Mouse (Mus musculus): ENCODE measurements around the gene Tpi1. TPM values are rescaled to one million over a fixed set of nuclear protein-coding genes. Genes with fewer than 3 reads are reported as not detected.

Gene Tpi1
- polyA plus RNA-seq, 1 experiment = 74.7 TPM

DNA sequence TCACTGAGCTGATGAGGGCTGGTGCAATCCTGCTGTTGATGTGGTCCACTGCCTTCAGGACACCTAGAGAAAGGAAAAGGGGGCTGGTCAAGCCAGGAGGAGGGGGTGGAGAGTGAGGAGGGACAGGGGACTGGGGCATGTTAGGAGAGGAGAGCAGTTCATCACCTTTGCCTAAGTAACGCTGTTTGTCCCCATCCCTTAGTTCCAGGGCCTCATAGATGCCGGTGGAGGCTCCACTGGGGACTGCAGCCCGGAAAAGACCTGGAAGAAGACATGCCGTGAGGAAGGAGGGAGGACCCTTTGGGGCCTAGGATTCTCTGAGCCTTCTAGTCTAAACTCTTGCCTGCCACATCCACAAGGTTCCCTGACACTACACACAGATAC, 46.6 kb downstream of the Tpi1 start:
- Histone ChIP-seq H3K27ac (ENCODE audit: insufficient read depth, low read length) (no peak overlapping the region), H3K27me3 (ENCODE audit: control insufficient read depth, insufficient read depth, low read length) (peaks cover 7% of the 10 kb centered on the region), H3K36me3 (ENCODE audit: control insufficient read depth, insufficient read depth, low read length) (no peaks in the 10 kb centered on the region), H3K4me1 (ENCODE audit: control insufficient read depth, insufficient read depth, insufficient read length) (peaks cover 9% of the 10 kb centered on the region; the same call in 1 of the 2 replicates), H3K4me3 (ENCODE audit: extremely low read depth, insufficient read depth, insufficient read length) (no peak overlapping the region)
- WGBS = 94% methylated on average over 4 of the region's 4 CpGs
- no peak for DNase-seq (ENCODE audit: low read depth in 1 of 2, low spot score in 2 of 2)
- no peak for TF ChIP-seq CTCF (IDR thresholded peaks at IDR 0.05; ENCODE audit: extremely low read depth, insufficient read depth, insufficient read length, insufficient replicate concordance)
- no peak for TF ChIP-seq POLR2A (IDR thresholded peaks at IDR 0.05; ENCODE audit: low read depth, low read length)

DNA sequence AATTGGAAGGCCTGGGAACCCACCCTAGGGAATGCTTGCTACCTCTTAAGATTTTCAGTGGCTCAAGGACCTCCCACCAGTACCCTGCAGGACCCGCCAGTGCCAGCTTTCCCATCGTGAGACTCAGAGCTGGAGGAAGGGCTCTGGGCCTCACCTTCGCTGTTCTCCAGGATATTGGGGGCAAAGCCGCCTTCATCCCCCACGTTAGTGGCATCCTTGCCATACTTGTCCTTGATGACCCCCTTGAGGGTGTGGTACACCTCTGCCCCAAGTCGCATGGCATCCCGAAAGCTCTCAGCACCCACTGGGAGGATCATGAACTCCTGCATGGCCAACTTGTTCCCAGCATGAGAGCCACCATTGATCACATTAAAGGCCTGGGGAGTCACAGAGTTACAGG, 48.1 kb downstream of the Tpi1 start:
- 87% methylated on average over 7 of the region's 7 CpGs for WGBS
- Histone ChIP-seq H3K27me3 (ENCODE audit: control insufficient read depth, insufficient read depth, low read length) (peaks cover 7% of the 10 kb centered on the region), H3K4me3 (ENCODE audit: extremely low read depth, insufficient read depth, insufficient read length) (no peak overlapping the region), H3K36me3 (ENCODE audit: control insufficient read depth, insufficient read depth, low read length) (no peaks in the 10 kb centered on the region), H3K27ac (ENCODE audit: insufficient read depth, low read length) (no peak overlapping the region), H3K4me1 (ENCODE audit: control insufficient read depth, insufficient read depth, insufficient read length) (peaks cover 9% of the 10 kb centered on the region; the same call in 1 of the 2 replicates)
- no peak for DNase-seq (ENCODE audit: low read depth in 1 of 2, low spot score in 2 of 2)
- no peak for TF ChIP-seq CTCF (IDR thresholded peaks at IDR 0.05; ENCODE audit: extremely low read depth, insufficient read depth, insufficient read length, insufficient replicate concordance)
- TF ChIP-seq POLR2A (IDR thresholded peaks at IDR 0.05; ENCODE audit: low read depth, low read length) = no peak

Other genes with a start within 250 kb of the Tpi1 start
- gene C1rb, start 244.0 kb downstream of the Tpi1 start, polyA plus RNA-seq (2012; rRNA removed) = 0.05 TPM in 1 of 2 replicates, not detected in the other
- gene C1s2, start 178.2 kb downstream of the Tpi1 start, polyA plus RNA-seq (2012; rRNA removed) = 0.04 and 0.07 TPM in 2 replicates
- 65.1 and 70.0 TPM in 2 replicates for gene Lpcat3, start 151.3 kb downstream of the Tpi1 start, polyA plus RNA-seq (2012; rRNA removed)
- gene Emg1, start 102.1 kb downstream of the Tpi1 start, polyA plus RNA-seq (2012; rRNA removed) = 46.2 and 47.9 TPM in 2 replicates
- 96.5 and 103 TPM in 2 replicates for gene Phb2, start 102.0 kb downstream of the Tpi1 start, polyA plus RNA-seq (2012; rRNA removed)
- gene Ptpn6, start 75.6 kb downstream of the Tpi1 start, polyA plus RNA-seq (2012; rRNA removed) = 281 and 332 TPM in 2 replicates
- 209 and 225 TPM in 2 replicates for gene Grcc10, start 72.9 kb downstream of the Tpi1 start, polyA plus RNA-seq (2012; rRNA removed)
- not detected in 2 replicates for gene Gm45234, start 58.3 kb downstream of the Tpi1 start, polyA plus RNA-seq (2012; rRNA removed)
- gene Atn1, start 57.8 kb downstream of the Tpi1 start, polyA plus RNA-seq (2012; rRNA removed) = 37.4 and 41.3 TPM in 2 replicates
- 2.9 and 3.2 TPM in 2 replicates for gene Eno2, start 44.6 kb downstream of the Tpi1 start, polyA plus RNA-seq (2012; rRNA removed)
- gene Lrrc23, start 34.6 kb downstream of the Tpi1 start, polyA plus RNA-seq (2012; rRNA removed) = 1.2 and 1.8 TPM in 2 replicates
- 10.3 and 13.5 TPM in 2 replicates for gene Spsb2, start 5.6 kb downstream of the Tpi1 start, polyA plus RNA-seq (2012; rRNA removed)
- gene Usp5, start 15.2 kb upstream of the Tpi1 start, polyA plus RNA-seq (2012; rRNA removed) = 53.8 and 65.3 TPM in 2 replicates
- gene Cdca3, start 15.3 kb upstream of the Tpi1 start, polyA plus RNA-seq (2012; rRNA removed) = 30.4 and 39.0 TPM in 2 replicates
- gene Gnb3, start 26.0 kb upstream of the Tpi1 start, polyA plus RNA-seq (2012; rRNA removed) = 0.13 and 0.37 TPM in 2 replicates
- 9.3 and 10.8 TPM in 2 replicates for gene P3h3, start 43.5 kb upstream of the Tpi1 start, polyA plus RNA-seq (2012; rRNA removed)
- 2.7 and 3.0 TPM in 2 replicates for gene Gpr162, start 49.7 kb upstream of the Tpi1 start, polyA plus RNA-seq (2012; rRNA removed)
- 34.2 and 35.9 TPM in 2 replicates for gene Cd4, start 73.9 kb upstream of the Tpi1 start, polyA plus RNA-seq (2012; rRNA removed)
- gene Lag3, start 97.4 kb upstream of the Tpi1 start, polyA plus RNA-seq (2012; rRNA removed) = 10.9 and 18.2 TPM in 2 replicates
- 450 and 549 TPM in 2 replicates for gene Ptms, start 105.8 kb upstream of the Tpi1 start, polyA plus RNA-seq (2012; rRNA removed)
- gene Mlf2, start 117.1 kb upstream of the Tpi1 start, polyA plus RNA-seq (2012; rRNA removed) = 125 and 140 TPM in 2 replicates
- 106 and 116 TPM in 2 replicates for gene Cops7a, start 151.2 kb upstream of the Tpi1 start, polyA plus RNA-seq (2012; rRNA removed)
- gene Pianp, start 182.4 kb upstream of the Tpi1 start, polyA plus RNA-seq (2012; rRNA removed) = 3.4 and 5.4 TPM in 2 replicates
- 52.2 and 54.3 TPM in 2 replicates for gene Zfp384, start 194.8 kb upstream of the Tpi1 start, polyA plus RNA-seq (2012; rRNA removed)
- gene Ing4, start 225.5 kb upstream of the Tpi1 start, polyA plus RNA-seq (2012; rRNA removed) = 31.8 and 36.2 TPM in 2 replicates
- gene Acrbp, start 235.4 kb upstream of the Tpi1 start, polyA plus RNA-seq (2012; rRNA removed) = 34.4 and 35.8 TPM in 2 replicates

Data from spleen, adult 2 months (tissue).